Mouse (Mus musculus) granulocyte monocyte progenitor cell, adult 5-6 weeks (primary cell): Measurements from ENCODE around the gene Rapgef2. TPM values are rescaled to one million over a fixed set of nuclear protein-coding genes. Genes with fewer than 3 reads are reported as not detected.
A peak's percentile ranks its signal among the peaks of the same experiment; 100 is the strongest.

Source experiments
- ATAC-seq: replicated peaks from 2 replicates; pipeline ENCODE4 v1.8.0; 2016; ENCODE audit warnings: mild to moderate bottlenecking, moderate TSS enrichment, inconsistent platforms; ENCODE audit not compliant: poor library complexity, severe bottlenecking
- total RNA-seq, 2 experiments: library from RNA; stranded (forward) in 1 of 2; stranded (reverse) in 1 of 2; fragments of 200-712, 200-1000 nt in 1 of 2; fragments of >200 nt in 1 of 2; fragmentation: Nextera tagmentation in 1 of 2; gene quantifications; 2 replicates each; pipeline ENCODE4 v1.2.3; 2014 to 2017

Gene Rapgef2
- total RNA-seq, 2 experiments from 2014 or later = 17.4 to 21.0 TPM

DNA sequence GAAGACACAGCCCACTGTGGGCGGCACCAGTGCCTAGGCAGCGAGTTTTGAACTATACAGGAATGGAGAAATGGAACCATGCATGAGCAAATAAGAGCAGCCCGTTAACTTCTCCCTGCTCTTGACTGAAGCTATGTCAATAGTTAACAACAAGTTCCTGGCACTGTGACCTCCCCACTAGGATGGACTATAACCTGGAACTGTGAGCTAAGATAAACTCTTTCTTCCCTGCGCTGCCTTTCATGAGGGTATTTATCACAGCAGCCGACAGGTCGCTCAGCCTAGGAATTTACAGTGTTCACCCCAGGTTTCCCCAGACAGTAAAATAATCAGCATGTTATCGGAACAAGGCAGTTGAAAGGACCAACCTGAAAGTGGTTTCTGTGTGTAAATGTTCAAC lies 79.8 kb downstream of the Rapgef2 start:
- ATAC-seq = no peak

DNA sequence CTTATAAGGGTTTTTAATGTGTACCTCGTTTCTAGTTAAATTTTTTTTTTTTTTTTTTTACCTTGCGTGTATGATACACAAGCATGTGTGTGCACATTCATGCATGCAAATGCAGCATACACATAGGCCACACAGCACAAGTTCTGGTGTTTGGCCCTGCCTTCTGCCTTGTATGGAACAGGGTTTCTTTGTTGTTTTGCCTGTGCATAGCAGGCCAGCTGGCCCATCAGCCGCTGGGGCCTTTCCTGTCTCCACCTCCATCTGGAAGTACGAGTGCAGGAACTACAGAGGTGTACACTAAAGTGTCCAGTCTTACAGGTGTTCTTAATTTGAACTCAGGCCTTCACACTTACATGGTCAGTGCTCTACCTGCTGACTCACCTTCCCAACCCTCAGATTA lies 80.3 kb downstream of the Rapgef2 start:
- no peak for ATAC-seq

DNA sequence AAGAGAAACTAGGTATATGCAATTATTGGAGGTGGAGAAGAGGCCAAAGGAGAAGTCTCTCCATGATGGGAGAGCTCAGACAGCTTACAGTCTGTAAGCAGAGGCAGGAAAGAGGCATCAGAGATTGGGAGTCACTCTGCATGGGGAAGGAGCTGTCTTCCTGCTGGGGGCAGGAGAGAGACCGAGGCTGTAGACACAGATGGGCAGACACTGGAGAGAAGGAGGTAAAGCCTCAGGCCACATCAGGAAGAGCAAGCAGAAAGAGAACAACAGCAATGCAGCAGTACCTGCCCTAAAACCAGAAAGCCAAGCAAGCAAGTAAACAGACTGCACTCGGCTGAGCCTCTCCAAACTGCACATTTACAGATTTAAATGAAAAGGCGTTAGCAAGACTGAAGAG lies 81.2 kb downstream of the Rapgef2 start:
- no peak for ATAC-seq

DNA sequence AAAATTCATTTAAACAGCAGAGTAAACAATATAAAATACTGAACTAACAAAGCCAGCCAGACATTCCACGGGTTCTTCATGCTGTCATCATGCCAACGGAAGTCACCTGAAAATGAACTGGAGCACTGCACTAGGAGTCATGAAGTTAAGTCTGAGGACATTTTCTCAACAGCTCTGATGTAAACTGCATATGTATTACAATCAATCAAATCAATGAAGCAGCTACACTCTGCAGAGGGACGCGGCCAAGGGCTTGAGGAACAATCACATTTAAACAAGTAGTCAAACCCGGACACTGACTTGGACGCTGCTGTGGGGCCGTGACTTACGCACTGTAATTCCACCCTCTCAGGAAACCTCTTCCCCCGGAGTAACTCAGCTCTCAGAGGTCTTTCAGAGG lies 82.1 kb downstream of the Rapgef2 start:
- no peak for ATAC-seq

DNA sequence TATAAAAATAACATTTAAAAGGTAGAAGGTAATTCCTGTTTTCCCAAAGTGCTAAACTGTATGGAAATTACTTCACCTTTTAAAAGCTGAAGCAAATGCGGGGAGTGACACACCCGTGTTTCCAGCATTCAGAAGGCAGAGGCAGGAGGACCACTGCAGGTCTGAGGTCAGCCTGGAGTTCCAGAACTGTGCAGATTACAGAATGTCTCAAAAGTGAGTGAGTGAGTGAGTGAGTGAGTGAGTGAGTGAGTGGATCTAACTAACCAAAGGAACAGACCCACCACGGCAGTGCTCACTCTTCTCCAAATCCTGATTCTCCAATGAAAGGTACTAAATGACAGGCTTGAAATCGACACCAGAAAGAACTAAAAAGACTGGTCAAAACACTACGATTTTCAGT lies 82.5 kb downstream of the Rapgef2 start:
- no peak for ATAC-seq

DNA sequence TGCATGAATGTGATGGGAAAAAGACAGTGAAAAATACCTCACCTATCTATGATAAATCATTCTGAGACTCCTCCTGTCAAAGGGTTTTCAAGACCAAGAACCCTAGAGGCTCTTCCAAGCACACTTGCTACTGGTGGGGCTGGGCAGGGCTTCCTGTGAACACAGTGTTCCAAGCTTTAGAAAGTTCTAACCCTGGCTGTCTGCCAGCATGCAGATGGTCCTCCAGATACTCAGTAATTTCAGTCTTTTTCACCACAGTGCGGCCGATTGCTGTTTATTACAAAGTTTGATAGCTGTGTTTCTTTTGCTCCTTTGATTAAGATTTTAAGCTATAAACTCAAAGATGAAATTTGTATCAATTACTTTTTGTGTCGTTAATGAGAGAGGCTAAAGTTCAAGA lies 83.1 kb downstream of the Rapgef2 start:
- no peak for ATAC-seq

DNA sequence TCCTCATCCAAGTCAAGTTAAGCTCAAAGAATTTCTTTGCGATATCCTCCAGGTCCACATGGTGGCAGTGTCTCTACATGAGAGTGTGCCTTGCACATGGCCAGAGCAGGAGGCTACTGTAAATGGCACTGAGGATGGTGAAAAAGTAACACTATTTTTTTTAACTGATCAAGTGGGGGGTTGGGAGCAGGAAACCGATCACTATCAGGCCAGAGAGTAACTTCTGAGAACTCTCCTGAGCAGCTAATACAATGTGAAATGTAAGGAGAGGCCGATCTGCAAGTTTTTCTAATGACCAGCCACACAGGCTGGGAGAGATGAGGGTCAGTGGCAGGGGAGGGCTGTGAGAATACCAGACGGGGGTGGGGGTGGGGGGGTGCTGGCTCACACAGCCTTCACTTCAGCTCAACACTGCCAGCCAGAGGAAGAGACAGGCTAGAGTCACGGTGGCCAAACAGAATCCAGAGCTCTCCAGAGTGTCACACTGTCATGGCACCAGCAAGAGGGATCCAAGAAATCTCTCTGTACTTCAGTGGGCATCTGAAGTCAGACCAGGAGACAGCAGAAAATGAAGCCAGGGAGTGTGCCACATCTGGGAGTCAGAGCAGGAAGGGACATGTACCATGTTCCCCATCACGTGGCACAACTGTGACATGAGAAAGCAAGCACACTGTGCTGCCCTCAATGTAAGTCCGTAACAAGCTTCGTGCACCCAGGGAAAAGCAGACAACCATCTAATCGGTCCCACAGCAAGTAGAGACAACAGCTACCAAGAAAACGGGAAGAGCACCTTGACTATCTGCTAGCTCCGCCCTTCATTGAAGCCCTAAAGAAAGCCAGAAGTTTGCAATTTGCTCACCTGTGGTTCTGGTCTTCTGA lies 83.8 kb downstream of the Rapgef2 start:
- peak; percentile 81 for ATAC-seq

DNA sequence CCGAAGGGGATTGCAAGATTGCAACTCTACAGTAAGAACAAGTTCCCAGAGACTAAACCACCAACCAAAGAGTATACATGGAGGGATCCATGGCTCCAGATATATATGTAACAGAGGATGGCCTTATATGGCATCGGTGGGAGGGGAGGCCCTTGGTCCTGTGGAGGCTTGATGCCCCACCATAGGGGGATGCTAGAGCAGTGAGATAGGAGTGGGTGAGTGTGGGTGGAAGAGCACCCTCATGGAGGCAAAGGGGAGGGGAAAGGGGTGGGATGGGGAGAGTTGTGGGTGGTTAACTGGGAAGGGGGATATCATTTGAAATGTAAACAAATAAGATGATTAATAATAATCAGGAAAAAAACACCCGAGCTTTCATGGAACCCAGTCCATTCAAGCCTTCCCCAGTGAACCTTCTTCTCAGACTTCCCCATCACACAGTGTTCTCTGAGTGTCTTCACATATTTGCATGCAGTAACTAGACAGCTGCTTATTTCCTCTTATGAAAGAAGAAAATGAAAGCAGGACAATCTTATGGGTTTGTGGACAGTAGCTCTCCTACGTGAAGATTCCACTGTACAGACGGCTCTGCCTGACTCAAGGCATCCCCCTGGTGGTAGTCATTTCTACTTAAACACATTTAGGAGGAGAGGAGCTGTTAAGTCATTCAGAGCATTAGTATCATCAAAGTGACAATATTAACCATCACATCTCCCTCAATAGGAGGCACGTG lies 89.4 kb downstream of the Rapgef2 start:
- ATAC-seq = peak; percentile 95

DNA sequence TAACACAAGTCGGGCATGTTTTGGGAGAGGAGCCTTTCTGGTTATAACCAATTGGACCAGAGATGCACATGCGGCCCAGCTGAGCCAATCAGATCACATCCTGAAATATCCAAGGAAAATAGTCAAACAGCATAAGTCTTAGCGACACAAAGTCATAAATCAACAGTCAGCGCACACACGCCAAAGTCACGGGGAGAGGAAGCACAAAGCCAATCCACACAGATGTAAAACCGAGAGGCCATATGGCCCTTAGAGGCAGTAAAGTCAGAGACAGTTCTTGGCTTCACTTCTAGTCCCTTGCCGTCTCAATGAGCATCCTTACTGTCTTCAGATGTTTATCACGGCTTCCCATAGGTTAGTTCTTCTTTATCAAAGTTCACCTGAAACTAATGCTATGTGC lies 91.0 kb downstream of the Rapgef2 start:
- no peak for ATAC-seq

DNA sequence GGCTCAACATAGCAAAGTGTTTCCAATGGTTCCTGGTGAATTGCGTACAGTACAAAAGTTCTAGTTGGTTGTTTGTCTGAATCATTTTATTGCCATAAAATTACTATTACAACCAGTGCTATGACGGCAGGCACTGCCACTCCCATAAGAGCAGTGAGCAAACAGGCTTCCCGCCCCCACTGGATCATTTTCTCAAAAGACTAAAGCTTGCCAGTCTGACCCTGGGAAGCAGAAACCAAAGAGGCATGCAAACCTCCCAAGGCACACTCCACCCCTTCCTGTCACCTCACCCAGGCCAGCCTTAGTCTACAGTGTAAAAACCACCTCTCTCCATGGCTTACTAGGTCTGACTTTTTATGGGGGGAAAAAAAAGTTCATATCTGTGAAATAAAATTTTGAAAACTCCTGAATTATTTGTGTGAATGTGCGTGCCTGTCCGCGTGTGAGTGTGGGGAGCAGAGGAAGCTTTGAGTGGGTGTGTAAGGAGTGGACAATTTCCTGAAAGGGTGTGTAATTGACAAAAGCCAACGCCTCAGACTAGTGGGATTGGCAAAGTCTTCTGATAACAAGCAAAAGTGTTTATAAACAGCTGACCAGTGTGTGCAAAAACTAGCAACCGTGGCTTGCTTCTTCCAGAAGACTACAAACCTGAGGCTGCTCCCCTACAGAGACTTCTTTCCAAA lies 92.1 kb downstream of the Rapgef2 start:
- ATAC-seq = no peak

DNA sequence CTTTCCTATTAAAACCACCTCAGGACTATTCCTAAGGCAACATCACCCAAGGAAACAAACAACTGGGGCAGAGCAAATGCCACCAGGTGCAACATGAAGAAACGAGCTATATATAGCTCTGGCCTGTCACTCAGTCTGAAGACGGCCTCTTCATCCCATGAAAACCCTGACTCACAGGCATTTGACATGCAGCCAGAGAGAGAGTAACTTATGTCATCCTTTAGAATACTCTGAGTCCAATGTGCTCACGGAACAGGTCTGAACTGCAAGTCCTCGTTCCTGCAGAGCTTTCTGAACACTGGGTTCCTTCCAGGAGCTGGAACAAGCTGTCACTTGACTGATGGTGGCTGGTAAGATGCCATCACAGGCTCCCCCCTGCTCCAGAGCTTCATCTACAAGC lies 93.3 kb downstream of the Rapgef2 start:
- ATAC-seq = no peak

DNA sequence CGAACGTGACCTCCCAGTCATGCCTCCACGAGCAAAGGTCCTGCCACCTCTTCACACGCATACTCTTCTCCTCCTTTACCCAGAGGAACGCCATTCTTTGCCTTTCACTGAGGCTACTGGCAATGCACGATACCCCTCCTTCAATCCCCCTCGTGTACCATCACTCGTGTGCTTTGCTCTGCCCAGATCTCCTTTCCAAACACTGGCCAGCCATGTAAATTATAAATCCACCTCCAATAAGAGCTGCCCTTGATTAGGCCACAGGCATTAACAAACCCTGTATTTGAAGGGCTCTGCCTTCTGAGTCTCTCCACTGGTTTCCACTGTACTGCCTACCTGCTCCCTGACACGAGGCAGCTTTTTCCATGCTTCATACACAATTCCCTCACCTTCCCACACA lies 94.3 kb downstream of the Rapgef2 start:
- no peak for ATAC-seq

DNA sequence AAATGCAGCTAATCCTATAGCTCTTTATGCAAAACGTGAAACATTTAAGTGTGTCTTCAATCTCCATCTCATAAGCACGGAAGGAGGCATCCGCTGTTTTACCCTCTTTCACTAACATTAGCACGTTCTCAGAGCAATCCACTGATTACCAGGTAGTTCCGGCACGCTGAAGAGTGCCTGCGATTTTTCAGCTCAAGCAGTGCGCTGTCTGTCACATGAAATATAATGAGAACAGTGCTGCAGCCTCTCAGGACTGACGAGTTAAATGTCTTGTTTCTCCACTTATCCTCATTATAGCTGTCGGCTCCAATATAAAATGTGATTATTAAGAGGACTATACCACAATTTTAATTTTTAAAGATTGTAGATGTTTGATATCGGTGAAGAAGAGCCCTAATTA lies 94.8 kb downstream of the Rapgef2 start:
- no peak for ATAC-seq

DNA sequence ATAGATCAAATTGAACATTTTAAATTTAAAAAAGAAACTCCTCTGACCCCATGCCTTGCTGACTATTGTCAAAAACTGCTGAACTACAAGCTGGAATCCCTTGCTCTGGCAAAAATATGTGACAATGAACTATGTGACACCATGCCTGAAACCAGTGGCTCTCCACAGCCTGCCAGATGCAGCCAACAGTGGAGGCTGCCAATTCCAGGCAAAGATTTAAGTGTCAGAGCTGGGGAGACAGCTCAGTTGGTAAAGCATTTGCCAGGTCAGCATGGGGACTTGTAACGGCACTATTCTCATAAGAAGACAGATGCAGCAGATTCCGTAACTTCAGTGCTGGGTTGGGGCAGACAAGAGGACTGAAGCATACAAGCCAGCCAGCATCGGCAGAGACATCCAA lies 95.9 kb downstream of the Rapgef2 start:
- ATAC-seq = no peak

DNA sequence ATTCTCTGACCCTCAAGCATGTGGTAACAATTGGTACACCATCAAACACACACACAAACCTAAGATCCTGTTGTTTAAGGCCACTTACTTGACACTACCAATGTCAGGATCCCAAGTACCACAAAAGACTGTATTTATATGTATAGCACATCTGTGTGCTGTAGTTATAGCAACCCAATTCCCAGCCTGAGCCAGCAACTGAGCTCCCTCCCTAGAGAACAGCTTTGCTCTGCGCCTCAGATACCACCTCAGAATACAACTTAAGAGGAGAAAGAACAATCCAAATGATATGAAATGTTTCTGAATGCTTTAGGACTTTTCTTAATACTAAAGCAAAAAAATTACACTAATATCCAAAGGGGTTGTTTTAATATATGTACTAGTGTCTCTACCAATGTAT lies 98.4 kb downstream of the Rapgef2 start:
- ATAC-seq = no peak

DNA sequence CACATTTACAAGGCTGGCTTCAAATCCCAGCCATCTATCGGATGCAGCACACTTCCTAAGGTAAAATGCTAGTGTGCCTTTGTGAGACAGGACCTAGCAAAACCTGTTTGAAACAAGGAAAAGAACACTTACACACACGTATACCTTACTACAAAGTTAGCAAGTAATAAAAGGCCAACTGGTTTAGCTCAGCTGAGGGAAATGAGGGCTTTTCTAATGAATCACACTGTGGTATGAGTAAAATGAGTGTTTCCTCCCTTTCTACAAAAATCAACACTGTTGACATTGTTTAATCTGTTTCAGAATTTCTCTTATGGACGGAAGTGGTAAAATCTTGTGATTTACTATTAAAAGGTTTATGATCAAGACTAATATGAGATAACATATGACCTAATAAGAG lies 104.0 kb downstream of the Rapgef2 start:
- no peak for ATAC-seq

DNA sequence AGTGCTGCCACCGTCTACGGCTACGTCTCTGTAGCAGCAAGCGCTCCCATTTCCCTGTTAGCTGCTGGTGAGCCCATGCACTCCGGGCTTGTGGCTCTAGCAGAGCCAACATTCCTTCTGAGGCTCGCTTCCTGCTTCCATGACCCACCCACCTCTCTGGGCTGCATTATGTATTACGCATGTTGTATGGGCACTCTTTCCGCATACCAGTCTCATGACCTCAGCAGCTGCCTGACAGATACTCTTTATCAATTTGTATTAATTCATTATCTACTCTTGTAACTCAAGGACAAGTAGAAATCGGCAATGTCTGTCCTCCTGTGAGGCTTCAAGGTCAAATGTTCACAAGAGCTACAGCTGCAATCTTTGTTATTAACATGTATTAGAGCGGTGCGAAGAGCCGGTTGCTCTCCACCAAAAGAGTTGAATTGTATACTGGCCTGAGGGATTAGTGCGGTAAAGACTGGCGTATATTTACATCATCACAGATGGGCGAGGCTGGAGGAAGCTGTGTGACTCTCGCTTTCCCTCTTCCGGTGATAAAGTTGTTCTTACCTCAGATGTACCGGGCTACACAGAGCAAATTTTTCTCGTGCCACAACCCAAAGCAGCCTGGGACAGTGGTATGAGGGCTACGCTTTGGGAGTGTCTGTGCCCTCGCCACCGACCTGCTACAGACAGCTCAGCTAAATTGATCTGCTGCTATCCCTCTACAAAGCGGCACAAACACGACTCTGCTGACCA lies 104.9 kb downstream of the Rapgef2 start:
- peak; percentile 54 for ATAC-seq

DNA sequence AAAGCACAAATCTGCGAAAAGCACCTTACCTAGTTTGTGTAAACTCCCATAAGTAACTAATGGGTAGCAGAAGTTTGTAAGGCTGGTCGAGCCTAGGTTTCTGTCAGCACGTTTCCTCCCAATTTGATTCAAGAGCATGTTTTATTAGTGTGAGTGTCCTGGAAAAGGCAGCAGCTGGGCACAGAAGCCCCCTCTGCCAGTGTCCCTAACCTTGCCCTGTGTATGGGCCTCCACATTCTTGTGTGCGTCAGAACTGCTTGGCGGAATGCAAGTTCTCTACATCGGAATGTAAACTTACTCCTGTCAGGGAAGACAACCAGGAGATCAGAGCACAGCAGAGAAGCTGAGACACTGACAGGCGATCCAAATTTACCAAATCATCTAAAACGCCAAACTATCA lies 106.2 kb downstream of the Rapgef2 start:
- no peak for ATAC-seq

DNA sequence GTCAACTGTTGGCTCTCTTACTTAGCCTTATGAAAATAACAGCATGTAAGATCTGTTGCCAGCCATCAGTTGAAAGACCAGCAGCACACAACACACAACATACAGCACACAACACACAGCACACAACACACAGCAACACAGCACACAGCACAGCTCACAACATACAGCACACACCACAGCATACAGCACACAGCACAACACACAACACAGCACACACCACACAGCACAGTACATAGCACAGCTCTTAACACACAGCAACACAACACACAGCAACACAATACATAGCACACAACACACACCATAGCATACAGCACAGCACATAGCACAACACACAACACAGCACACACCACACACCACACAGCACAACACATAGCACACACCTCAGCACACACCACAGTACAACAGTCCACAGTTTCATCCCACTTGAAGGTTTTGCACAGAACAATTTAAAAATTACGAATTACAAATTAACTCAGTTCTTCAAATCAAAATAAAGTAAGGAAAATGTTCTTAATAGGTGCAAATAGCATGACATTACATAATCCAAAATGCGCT lies 106.7 kb downstream of the Rapgef2 start:
- ATAC-seq = no peak

DNA sequence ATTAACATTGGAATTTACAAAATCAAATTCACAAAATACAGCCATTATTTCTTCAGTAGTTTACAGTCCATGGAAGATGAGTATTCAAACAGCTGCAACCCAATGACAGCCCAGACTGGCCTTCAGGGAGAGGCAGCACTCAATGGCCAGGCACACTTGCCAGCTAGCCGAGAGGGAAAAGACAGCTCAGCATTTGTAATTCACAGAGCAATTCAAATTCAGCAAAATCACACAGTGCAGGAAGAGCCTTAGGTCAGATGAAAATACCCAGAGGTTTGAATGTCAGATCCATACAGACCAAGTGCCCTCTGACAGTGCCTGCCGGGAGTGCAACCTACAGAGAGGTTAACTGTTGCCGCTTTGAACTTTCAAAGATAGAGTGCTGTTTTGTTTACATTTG lies 107.6 kb downstream of the Rapgef2 start:
- no peak for ATAC-seq
